Mouse (Mus musculus) forebrain, postnatal 0 days (tissue): ENCODE measurements around the gene Tspan1. TPM values are rescaled to one million over a fixed set of nuclear protein-coding genes. Genes with fewer than 3 reads are reported as not detected.
A peak's percentile ranks its signal among the peaks of the same experiment; 100 is the strongest.

Experiments used
- ATAC-seq: fragments of 200-750 bp; cut with Nextera tagmentation; 2 replicates; pipeline ENCODE4 v1.8.0; 2017; ENCODE audit warnings: mild to moderate bottlenecking, moderate library complexity
- DNase-seq: peaks from one replicate; pipeline ENCODE4 v3.0.0-alpha.2; 2015
- H3K27ac ChIP-seq: fragments of 300-500 bp; sonication (generic); 2 replicates; pipeline ENCODE4 v1.5.1; 2014; ENCODE audit warnings: low read depth, mild to moderate bottlenecking, antibody characterized with exemption, low read length, moderate library complexity, mixed read lengths
- H3K27me3 ChIP-seq: fragments of 300-500 bp; sonication (generic); 2 replicates; pipeline ENCODE4 v1.6.1; 2014; ENCODE audit warnings: mild to moderate bottlenecking, low read length, mixed read lengths; ENCODE audit not compliant: insufficient read depth
- H3K36me3 ChIP-seq: fragments of 300-500 bp; sonication (generic); 2 replicates; pipeline ENCODE4 v1.6.1; 2014; ENCODE audit warnings: mild to moderate bottlenecking, moderate library complexity; ENCODE audit not compliant: insufficient read depth
- H3K4me1 ChIP-seq: fragments of 300-500 bp; sonication (generic); 2 replicates; pipeline ENCODE4 v1.6.1; 2014; ENCODE audit warnings: antibody characterized with exemption; ENCODE audit not compliant: insufficient read depth
- H3K4me2 ChIP-seq: fragments of 300-500 bp; sonication (generic); 2 replicates; pipeline ENCODE4 v1.6.1; 2014; ENCODE audit warnings: low read depth, mild to moderate bottlenecking, moderate library complexity
- H3K4me3 ChIP-seq: fragments of 300-500 bp; sonication (generic); 2 replicates; pipeline ENCODE4 v1.5.1; 2014; ENCODE audit warnings: low read depth, low read length, mixed read lengths
- H3K9ac ChIP-seq: fragments of 300-500 bp; sonication (generic); 2 replicates; pipeline ENCODE4 v1.6.1; 2014; ENCODE audit warnings: mild to moderate bottlenecking
- H3K9me3 ChIP-seq: fragments of 300-500 bp; sonication (generic); 2 replicates; pipeline ENCODE4 v1.6.1; 2016; ENCODE audit warnings: low read length
- CTCF ChIP-seq: sonication (generic); IDR thresholded peaks from 2 replicates; pipeline ENCODE4 v1.5.1; 2016; ENCODE audit warnings: antibody characterized with exemption, control low read depth, low read depth
- WGBS: fragments of 180-500 bp; shearing (Covaris S2); extraction: QIAGEN DNeasy Blood & Tissue Kit; methylation state at CpG from one replicate; pipeline ENCODE4 v1.1.7; 2014; 5-methylcytosine and 5-hydroxymethylcytosine counted together
- polyA plus RNA-seq: library from polyadenylated mRNA; unstranded; fragments of >200 nt; fragmentation: Nextera tagmentation; extraction: Ambion mirVana; gene quantifications from 2 replicates; pipeline ENCODE4 v1.2.1, GENCODE M21; 2015
- total RNA-seq: library from RNA; depleted of rRNA; stranded (reverse); fragments of >200 nt; gene quantifications from 2 replicates; pipeline ENCODE4 v1.2.3, GENCODE M21; 2014

The Tspan1 gene
- total and polyA plus RNA-seq, 2 experiments from 2014 or later: 0.07 to 0.29 TPM

DNA sequence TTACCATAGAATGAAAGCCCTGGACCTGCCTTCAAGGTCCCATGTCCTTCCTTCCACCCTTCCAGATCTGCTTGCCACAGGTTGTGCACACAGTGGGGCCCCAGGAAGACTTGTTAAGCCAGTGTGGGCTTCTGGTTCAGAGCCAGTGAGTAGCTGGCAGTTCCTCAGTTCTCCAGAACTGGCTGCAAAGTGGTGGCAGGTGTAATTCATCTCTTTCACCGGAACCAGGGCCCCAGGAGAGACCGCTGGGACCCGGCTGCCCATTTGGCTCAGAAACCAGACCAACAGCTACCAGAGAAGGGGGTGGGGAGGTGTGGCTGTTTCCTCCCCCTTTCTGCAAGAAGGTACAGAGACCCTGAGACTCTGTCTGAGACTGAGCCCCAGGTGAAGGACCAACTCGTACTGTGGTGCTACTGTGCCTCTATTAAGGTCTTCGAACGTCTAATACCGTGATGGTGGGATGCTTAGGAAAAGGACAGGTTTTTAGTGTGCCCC lies 24.0 kb downstream of the Tspan1 start:
- Histone ChIP-seq H3K9ac (no peak overlapping the region), H3K27ac (no peak overlapping the region), H3K36me3 (no peaks in the 10 kb centered on the region), H3K27me3 (no peaks in the 10 kb centered on the region), H3K4me2 (peak overlapping the region; percentile 88), H3K4me1 (peaks cover 5% of the 10 kb centered on the region; the same call in 1 of the 2 replicates), H3K4me3 (peak overlapping the region; percentile 70), H3K9me3 (no peaks in the 10 kb centered on the region)
- no peak for TF ChIP-seq CTCF
- WGBS: 5% methylated on average over 7 of the region's 7 CpGs
- DNase-seq: no peak
- ATAC-seq: no peak

DNA sequence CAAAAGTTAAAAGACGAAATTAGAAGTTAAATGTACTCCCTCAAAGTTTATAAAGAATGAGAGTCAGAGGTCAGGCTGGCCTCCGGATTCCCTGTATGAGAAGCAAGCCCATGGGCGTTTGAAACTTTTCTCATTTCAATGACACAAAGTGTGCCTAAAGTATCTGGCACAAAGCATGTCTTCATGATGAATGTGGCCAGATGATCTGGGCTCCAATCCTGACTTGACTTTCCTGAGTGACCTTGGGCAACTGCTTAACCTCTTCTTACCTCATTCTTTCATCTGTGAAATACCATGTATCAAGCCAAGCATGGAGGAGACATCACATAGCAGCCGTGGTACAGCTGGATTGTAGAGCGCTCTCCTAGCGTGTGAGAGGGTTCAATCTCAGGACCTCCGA lies 25.1 kb downstream of the Tspan1 start:
- H3K4me2 ChIP-seq: no peak overlapping the region
- no peak for ATAC-seq
- no peak for DNase-seq
- H3K9ac ChIP-seq: no peak overlapping the region
- no peaks in the 10 kb centered on the region for H3K27me3 ChIP-seq
- TF ChIP-seq CTCF: no peak
- WGBS: 88% methylated on average over 7 of the region's 7 CpGs
- H3K9me3 ChIP-seq: no peaks in the 10 kb centered on the region
- H3K27ac ChIP-seq: no peak overlapping the region
- H3K36me3 ChIP-seq: no peaks in the 10 kb centered on the region
- no peak overlapping the region for H3K4me3 ChIP-seq
- peaks cover 5% of the 10 kb centered on the region; the same call in 1 of the 2 replicates for H3K4me1 ChIP-seq

DNA sequence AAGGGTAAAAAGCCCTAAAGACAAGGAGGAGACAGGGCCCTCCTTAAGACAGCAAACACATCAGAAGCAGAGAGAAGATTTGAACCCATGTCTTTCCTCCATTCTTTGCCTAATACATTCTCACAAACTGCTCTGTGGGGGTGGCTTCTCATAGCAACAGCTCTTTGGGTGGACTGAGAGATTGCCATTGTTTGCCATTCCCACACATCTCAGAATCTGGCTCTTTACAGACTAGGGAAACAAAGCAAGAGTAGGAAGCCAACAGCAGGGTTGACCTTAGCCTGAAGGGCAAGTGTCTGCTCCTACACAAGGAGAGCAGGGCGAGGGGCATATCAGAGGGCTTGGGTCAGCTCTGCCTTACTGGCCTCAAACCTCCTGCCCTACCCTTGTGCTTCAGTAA lies 25.7 kb downstream of the Tspan1 start:
- Histone ChIP-seq H3K9ac (no peak overlapping the region), H3K9me3 (no peaks in the 10 kb centered on the region), H3K27me3 (no peaks in the 10 kb centered on the region), H3K27ac (peak overlapping the region; percentile 54; the same call in 1 of the 2 replicates), H3K4me1 (peaks cover 5% of the 10 kb centered on the region; the same call in 1 of the 2 replicates), H3K4me3 (no peak overlapping the region), H3K36me3 (no peaks in the 10 kb centered on the region), H3K4me2 (no peak overlapping the region)
- ATAC-seq: no peak
- no peak for TF ChIP-seq CTCF
- WGBS: 88% methylated on average over 1 of the region's 1 CpGs
- DNase-seq: no peak

DNA sequence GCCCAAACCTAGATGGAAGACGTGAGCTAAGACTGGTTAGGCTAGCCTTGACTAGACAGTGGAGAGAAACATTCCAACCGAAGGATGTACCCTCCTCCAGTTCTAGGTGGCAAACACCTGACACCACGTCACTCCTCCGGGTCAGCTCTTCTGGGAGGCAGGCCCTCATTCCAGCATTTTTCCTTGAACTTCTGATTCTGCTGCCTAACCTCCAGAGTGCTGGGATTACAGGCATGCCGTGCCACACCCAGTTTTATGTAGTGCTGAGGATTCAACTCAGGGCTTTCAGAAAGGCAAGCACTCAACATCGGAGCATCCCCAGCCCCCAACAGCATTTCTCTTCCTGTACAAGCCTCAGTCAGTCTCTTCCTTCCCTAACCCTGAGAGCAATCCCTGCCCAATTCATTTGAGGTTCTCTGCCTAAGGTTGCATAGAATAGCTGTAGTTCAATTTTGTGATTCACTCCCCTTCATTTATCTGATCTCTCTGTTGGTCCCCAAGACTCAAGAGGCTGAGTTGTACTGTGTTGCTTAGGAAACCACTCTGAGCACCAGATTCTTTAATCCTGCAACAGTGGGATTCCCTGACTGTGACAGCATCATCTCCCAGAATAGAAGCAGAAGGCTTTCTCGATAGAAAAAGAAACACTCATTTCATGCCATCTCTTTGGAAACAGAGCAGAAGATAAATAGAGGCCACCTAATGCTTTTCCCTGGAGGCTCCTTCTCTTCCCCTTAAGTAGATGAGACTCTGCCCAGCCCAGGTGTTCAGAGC lies 26.4 kb downstream of the Tspan1 start:
- no peak overlapping the region for H3K9ac ChIP-seq
- 76% methylated on average over 7 of the region's 7 CpGs for WGBS
- peak overlapping the region; percentile 54; the same call in 1 of the 2 replicates for H3K27ac ChIP-seq
- H3K36me3 ChIP-seq: no peaks in the 10 kb centered on the region
- H3K4me1 ChIP-seq: peaks cover 5% of the 10 kb centered on the region; the same call in 1 of the 2 replicates
- no peaks in the 10 kb centered on the region for H3K9me3 ChIP-seq
- ATAC-seq: peak; percentile 70
- no peak for TF ChIP-seq CTCF
- no peaks in the 10 kb centered on the region for H3K27me3 ChIP-seq
- no peak overlapping the region for H3K4me2 ChIP-seq
- DNase-seq: peak; percentile 61
- no peak overlapping the region for H3K4me3 ChIP-seq

DNA sequence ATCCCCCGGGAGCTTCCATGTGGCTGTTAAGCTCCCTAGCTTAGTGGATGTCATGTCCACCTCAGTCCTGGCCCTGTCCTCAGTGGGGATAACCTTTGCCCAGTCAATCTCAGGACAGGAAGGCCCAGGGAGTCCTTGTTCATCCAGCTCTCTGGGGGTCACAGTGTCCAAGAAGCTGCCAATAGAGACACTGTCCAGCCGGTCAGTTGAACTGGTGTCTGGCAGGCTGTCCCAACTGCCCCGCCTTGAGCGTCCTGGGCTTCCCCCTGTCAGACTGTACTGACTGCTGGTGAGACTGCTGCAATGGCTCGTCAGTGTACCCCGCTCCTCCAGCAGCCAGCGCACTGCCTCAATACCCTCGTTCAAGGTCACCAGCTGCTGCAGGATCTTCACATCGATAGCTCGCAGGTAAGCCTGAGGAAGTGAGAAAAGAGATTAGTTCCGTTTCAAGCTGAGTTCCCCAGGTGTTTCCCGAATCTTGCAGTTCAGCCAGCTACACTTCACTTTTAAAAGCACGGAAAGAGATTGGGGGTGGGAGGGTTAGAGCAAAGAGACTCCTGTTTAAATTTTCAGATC lies 29.9 kb downstream of the Tspan1 start:
- WGBS: 55% methylated on average over 13 of the region's 13 CpGs
- Histone ChIP-seq H3K9ac (no peak overlapping the region), H3K4me3 (no peak overlapping the region), H3K36me3 (no peaks in the 10 kb centered on the region), H3K27ac (no peak overlapping the region), H3K27me3 (no peaks in the 10 kb centered on the region), H3K9me3 (no peaks in the 10 kb centered on the region), H3K4me2 (no peak overlapping the region), H3K4me1 (peaks cover 5% of the 10 kb centered on the region; the same call in 1 of the 2 replicates)
- no peak for ATAC-seq
- DNase-seq: no peak
- TF ChIP-seq CTCF: no peak

DNA sequence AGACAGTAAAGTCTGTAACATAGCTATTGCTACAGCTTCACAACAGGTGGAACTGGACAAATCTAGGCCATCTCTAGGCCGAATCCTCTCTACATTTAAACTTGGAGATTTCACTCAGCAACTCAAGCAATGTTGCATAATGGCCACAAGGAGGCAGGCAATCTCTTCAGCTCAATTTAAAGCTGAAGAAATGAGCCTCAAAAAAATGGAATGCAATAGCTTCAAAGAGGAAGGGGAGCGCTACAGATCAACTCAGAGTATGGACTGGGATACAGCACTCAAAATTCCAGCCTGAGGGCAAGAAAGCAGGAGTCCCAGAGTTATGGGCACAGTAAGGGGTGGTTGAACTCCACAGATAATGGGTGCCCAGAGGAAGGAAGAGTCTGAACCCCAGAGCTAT lies 32.4 kb downstream of the Tspan1 start:
- ATAC-seq (peak; percentile 77), DNase-seq (peak; percentile 76)
- H3K9ac ChIP-seq: no peak overlapping the region
- WGBS: 21% methylated on average over 2 of the region's 2 CpGs
- peak; percentile 94 for TF ChIP-seq CTCF
- H3K9me3 ChIP-seq: no peaks in the 10 kb centered on the region
- H3K4me3 ChIP-seq: no peak overlapping the region
- no peak overlapping the region for H3K27ac ChIP-seq
- H3K27me3 ChIP-seq: no peaks in the 10 kb centered on the region
- H3K4me2 ChIP-seq: no peak overlapping the region
- H3K36me3 ChIP-seq: no peaks in the 10 kb centered on the region
- no peaks in the 10 kb centered on the region for H3K4me1 ChIP-seq

DNA sequence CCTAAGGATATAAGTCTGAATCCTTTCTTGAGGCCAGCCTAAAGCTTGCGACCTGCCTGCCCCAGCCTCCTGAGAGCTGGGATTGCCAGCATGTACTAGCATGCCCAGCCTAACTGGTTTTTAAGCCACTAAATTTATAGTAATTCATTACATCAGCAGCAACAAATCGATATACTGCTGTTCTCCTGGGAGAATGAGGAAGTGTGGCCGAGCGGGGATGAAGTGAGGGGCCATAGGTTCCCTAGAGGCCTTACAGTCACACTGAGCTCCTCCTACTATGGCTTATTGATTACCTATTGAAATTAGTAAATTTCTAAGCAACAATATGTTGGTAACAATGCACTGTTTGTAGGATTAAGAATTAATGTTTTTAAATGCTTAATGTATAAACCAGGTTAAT lies 34.3 kb downstream of the Tspan1 start:
- Histone ChIP-seq H3K27me3 (no peaks in the 10 kb centered on the region), H3K9ac (no peak overlapping the region)
- WGBS: 91% methylated on average over 4 of the region's 4 CpGs

More for the DNA sequence above, 34.3 kb downstream of the Tspan1 start:
- no peak for TF ChIP-seq CTCF
- no peaks in the 10 kb centered on the region for H3K36me3 ChIP-seq
- H3K4me2 ChIP-seq: no peak overlapping the region
- DNase-seq (no peak), ATAC-seq (no peak)
- H3K4me1 ChIP-seq: no peaks in the 10 kb centered on the region
- H3K4me3 ChIP-seq: no peak overlapping the region
- no peak overlapping the region for H3K27ac ChIP-seq
- H3K9me3 ChIP-seq: no peaks in the 10 kb centered on the region
